Mouse (Mus musculus): ENCODE results near the gene Gm6096. TPM values are rescaled to one million over a fixed set of nuclear protein-coding genes. Genes with fewer than 3 reads are reported as not detected.

The Gm6096 gene
- total and polyA plus RNA-seq, 2 experiments from 2014 or later: not detected

- Histone ChIP-seq H3K27me3 (ENCODE audit: insufficient read depth, low read length) (no peaks in the 10 kb centered on the region), H3K4me2 (ENCODE audit: low read depth, low read length) (no peak overlapping the region), H3K9ac (replicated peaks; ENCODE audit: low read length) (no peak overlapping the region), H3K9me3 (ENCODE audit: low read length) (no peaks in the 10 kb centered on the region), H3K36me3 (ENCODE audit: insufficient read depth, low read length) (no peaks in the 10 kb centered on the region), H3K4me1 (ENCODE audit: insufficient read depth, low read length) (no peaks in the 10 kb centered on the region), H3K27ac (no peak overlapping the region), H3K4me3 (ENCODE audit: low read length) (no peak overlapping the region)
- 84% methylated on average over 1 of the region's 1 CpGs for WGBS
- no peak for DNase-seq (ENCODE audit: low spot score)
- ATAC-seq: no peak
- TF ChIP-seq CTCF (IDR thresholded peaks at IDR 0.05; ENCODE audit: low read depth): no peak
These were observed 17.6 kb downstream of the Gm6096 start for GRCm38 (mm10) chr7:34268463-34268862.

DNA sequence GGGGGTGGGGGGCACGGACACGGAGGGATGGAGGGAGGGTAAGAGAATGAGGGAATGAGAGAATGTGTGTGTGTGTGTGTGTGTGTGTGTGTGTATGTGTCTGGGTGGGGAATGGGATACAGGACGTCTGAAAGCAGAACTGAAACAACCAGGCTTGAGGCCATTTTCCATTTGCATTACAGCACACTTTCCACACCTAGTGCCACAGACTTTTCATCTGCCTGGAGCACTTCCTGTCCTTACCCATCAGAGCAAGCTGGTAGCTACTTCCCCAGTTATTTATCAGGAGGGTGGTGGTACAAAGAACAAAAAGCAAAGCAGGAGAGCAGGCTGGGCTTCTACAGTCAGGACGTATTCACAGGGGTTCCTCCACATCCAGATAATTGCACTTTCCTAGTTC is 21.6 kb downstream of the Gm6096 start:
- Histone ChIP-seq H3K9ac (replicated peaks; ENCODE audit: low read length) (no peak overlapping the region), H3K36me3 (ENCODE audit: insufficient read depth, low read length) (no peaks in the 10 kb centered on the region), H3K4me2 (ENCODE audit: low read depth, low read length) (no peak overlapping the region), H3K4me1 (ENCODE audit: insufficient read depth, low read length) (no peaks in the 10 kb centered on the region), H3K27me3 (ENCODE audit: insufficient read depth, low read length) (no peaks in the 10 kb centered on the region), H3K27ac (no peak overlapping the region), H3K4me3 (ENCODE audit: low read length) (no peak overlapping the region), H3K9me3 (ENCODE audit: low read length) (no peaks in the 10 kb centered on the region)
- ATAC-seq (no peak), DNase-seq (ENCODE audit: low spot score) (no peak)
- TF ChIP-seq CTCF (IDR thresholded peaks at IDR 0.05; ENCODE audit: low read depth): no peak
- 71% methylated on average over 4 of the region's 4 CpGs for WGBS

DNA sequence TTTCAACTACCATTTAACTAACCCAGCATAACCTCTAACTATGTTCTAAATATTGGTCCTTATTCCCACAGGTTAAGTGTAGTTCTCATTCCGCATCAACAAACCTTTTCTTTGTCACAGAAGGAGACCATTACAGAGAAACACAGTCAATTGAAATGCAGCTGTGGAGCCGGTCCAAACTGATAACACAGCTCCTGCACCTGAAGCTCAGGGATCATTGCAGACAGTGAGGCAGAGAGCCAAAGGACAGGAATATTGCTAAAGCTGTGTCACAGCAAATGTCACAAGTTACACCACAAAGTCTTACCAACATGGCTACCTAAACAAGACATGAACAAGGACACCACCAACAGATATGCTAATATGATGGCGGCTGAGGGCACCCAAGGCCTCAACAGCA is 25.2 kb downstream of the Gm6096 start:
- no peak overlapping the region for H3K9ac ChIP-seq (replicated peaks; ENCODE audit: low read length)
- no peak overlapping the region for H3K4me3 ChIP-seq (ENCODE audit: low read length)
- no peaks in the 10 kb centered on the region for H3K36me3 ChIP-seq (ENCODE audit: insufficient read depth, low read length)
- ATAC-seq: no peak
- no peak for DNase-seq (ENCODE audit: low spot score)
- 89% methylated on average over 3 of the region's 3 CpGs for WGBS
- no peaks in the 10 kb centered on the region for H3K27me3 ChIP-seq (ENCODE audit: insufficient read depth, low read length)
- H3K4me2 ChIP-seq (ENCODE audit: low read depth, low read length): no peak overlapping the region
- no peak for TF ChIP-seq CTCF (IDR thresholded peaks at IDR 0.05; ENCODE audit: low read depth)
- H3K27ac ChIP-seq: no peak overlapping the region
- H3K9me3 ChIP-seq (ENCODE audit: low read length): no peaks in the 10 kb centered on the region
- no peaks in the 10 kb centered on the region for H3K4me1 ChIP-seq (ENCODE audit: insufficient read depth, low read length)

- TF ChIP-seq CTCF (IDR thresholded peaks at IDR 0.05; ENCODE audit: low read depth): no peak
- H3K27me3 ChIP-seq (ENCODE audit: insufficient read depth, low read length): no peaks in the 10 kb centered on the region
- DNase-seq (ENCODE audit: low spot score) (no peak), ATAC-seq (no peak)
- 85% methylated on average over 2 of the region's 2 CpGs for WGBS
- H3K4me1 ChIP-seq (ENCODE audit: insufficient read depth, low read length): no peaks in the 10 kb centered on the region
- no peak overlapping the region for H3K27ac ChIP-seq
- H3K4me2 ChIP-seq (ENCODE audit: low read depth, low read length): no peak overlapping the region
- H3K9ac ChIP-seq (replicated peaks; ENCODE audit: low read length): no peak overlapping the region
- no peaks in the 10 kb centered on the region for H3K9me3 ChIP-seq (ENCODE audit: low read length)
- no peaks in the 10 kb centered on the region for H3K36me3 ChIP-seq (ENCODE audit: insufficient read depth, low read length)
- no peak overlapping the region for H3K4me3 ChIP-seq (ENCODE audit: low read length)
These were observed 26.8 kb downstream of the Gm6096 start for GRCm38 (mm10) chr7:34277656-34278055.

GRCm38 (mm10) chr7:34290450-34291151 is 39.8 kb downstream of the Gm6096 start:
- no peak overlapping the region for H3K27ac ChIP-seq
- no peak overlapping the region for H3K4me3 ChIP-seq (ENCODE audit: low read length)
- no peaks in the 10 kb centered on the region for H3K9me3 ChIP-seq (ENCODE audit: low read length)
- no peak for TF ChIP-seq CTCF (IDR thresholded peaks at IDR 0.05; ENCODE audit: low read depth)
- ATAC-seq: no peak
- H3K9ac ChIP-seq (replicated peaks; ENCODE audit: low read length): no peak overlapping the region
- no peak overlapping the region for H3K4me2 ChIP-seq (ENCODE audit: low read depth, low read length)
- H3K27me3 ChIP-seq (ENCODE audit: insufficient read depth, low read length): no peaks in the 10 kb centered on the region
- no peak for DNase-seq (ENCODE audit: low spot score)
- no peaks in the 10 kb centered on the region for H3K4me1 ChIP-seq (ENCODE audit: insufficient read depth, low read length)
- H3K36me3 ChIP-seq (ENCODE audit: insufficient read depth, low read length): peaks cover 2% of the 10 kb centered on the region; the same call in 1 of the 2 replicates

GRCm38 (mm10) chr7:34291265-34291664 is 40.4 kb downstream of the Gm6096 start:
- H3K4me3 ChIP-seq (ENCODE audit: low read length): no peak overlapping the region
- no peaks in the 10 kb centered on the region for H3K9me3 ChIP-seq (ENCODE audit: low read length)
- H3K4me1 ChIP-seq (ENCODE audit: insufficient read depth, low read length): no peaks in the 10 kb centered on the region
- H3K27me3 ChIP-seq (ENCODE audit: insufficient read depth, low read length): no peaks in the 10 kb centered on the region
- ATAC-seq: no peak
- no peak overlapping the region for H3K27ac ChIP-seq
- TF ChIP-seq CTCF (IDR thresholded peaks at IDR 0.05; ENCODE audit: low read depth): no peak
- 83% methylated on average over 1 of the region's 1 CpGs for WGBS
- H3K36me3 ChIP-seq (ENCODE audit: insufficient read depth, low read length): no peaks in the 10 kb centered on the region
- H3K9ac ChIP-seq (replicated peaks; ENCODE audit: low read length): no peak overlapping the region
- no peak for DNase-seq (ENCODE audit: low spot score)
- H3K4me2 ChIP-seq (ENCODE audit: low read depth, low read length): no peak overlapping the region

DNA sequence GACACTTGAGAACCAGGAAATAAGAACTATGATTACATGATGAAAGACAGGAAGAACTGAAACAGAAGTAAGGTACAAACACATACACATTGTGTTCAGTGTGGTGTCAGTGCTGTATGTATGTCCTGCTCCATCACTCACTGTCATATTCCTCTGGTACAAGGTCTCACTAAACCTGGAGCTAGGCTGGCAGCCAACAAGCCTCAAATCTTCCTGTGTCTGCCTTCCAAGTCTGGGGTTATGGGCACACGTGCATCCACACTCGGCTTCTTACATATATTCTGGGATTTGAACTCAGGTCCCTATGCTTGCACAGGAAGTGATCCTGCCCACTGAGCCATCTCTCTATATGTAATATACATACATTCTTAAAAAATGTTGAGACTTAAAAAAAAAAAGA is 41.8 kb downstream of the Gm6096 start:
- DNase-seq (ENCODE audit: low spot score) (no peak), ATAC-seq (no peak)
- H3K27me3 ChIP-seq (ENCODE audit: insufficient read depth, low read length): no peaks in the 10 kb centered on the region
- H3K4me3 ChIP-seq (ENCODE audit: low read length): no peak overlapping the region
- no peak overlapping the region for H3K4me2 ChIP-seq (ENCODE audit: low read depth, low read length)
- no peak for TF ChIP-seq CTCF (IDR thresholded peaks at IDR 0.05; ENCODE audit: low read depth)
- H3K4me1 ChIP-seq (ENCODE audit: insufficient read depth, low read length): no peaks in the 10 kb centered on the region
- H3K9me3 ChIP-seq (ENCODE audit: low read length): no peaks in the 10 kb centered on the region
- 76% methylated on average over 2 of the region's 2 CpGs for WGBS
- H3K27ac ChIP-seq: no peak overlapping the region
- H3K36me3 ChIP-seq (ENCODE audit: insufficient read depth, low read length): no peaks in the 10 kb centered on the region
- H3K9ac ChIP-seq (replicated peaks; ENCODE audit: low read length): no peak overlapping the region
